Mouse (Mus musculus): Measurements from ENCODE around the gene Scyl3. TPM values are rescaled to one million over a fixed set of nuclear protein-coding genes. Genes with fewer than 3 reads are reported as not detected.

Scyl3 gene
- polyA plus RNA-seq, 1 experiment from 2014 or later = 14.7 TPM

DNA sequence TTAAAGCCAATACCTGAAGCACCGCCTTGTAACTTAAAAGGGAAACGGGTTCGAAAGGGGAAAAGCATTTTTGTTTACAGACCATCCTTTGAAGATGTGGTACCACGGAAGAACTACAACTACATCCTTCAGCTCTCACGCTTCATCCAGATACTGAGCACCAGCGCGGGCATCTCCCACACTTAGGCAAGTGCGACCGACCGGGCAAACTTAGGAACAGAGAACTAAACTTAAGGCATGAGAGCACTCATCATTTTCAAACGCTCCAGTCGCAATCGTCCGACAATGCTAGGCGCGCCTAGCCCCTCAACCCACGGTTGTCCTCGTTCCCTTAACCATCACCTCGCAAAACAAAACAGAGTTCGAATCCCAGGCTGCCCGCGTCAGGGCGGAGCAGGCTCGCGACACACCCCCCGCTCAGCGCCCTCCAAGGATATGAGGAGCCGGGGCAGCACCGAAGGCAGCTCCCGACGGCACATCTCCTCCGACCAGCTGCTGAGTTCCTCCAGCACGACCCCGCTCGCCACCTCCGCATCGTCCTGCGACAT lies 65.3 kb downstream of the Scyl3 start:
- H3K4me2 ChIP-seq (ENCODE audit: low read length) = peak overlapping the region; percentile 82
- peak overlapping the region; percentile 70 for H3K9ac ChIP-seq (ENCODE audit: low read depth, low read length)
- WGBS = under 1% methylated on average over 38 of the region's 38 CpGs
- H3K27me3 ChIP-seq (replicated peaks; ENCODE audit: control insufficient read depth, insufficient read depth, low read length) = no peaks in the 10 kb centered on the region
- H3K9me3 ChIP-seq (ENCODE audit: control insufficient read depth, low read length) = no peaks in the 10 kb centered on the region
- ATAC-seq = peak; percentile 84
- peak overlapping the region; percentile 75 for H3K4me3 ChIP-seq (ENCODE audit: low read length)
- no peaks in the 10 kb centered on the region for H3K36me3 ChIP-seq (ENCODE audit: control insufficient read depth, insufficient read depth, low read length)
- peaks cover 6% of the 10 kb centered on the region; the same call in 1 of the 2 replicates for H3K4me1 ChIP-seq (ENCODE audit: control insufficient read depth, insufficient read depth, low read depth, low read length)
- H3K27ac ChIP-seq (ENCODE audit: low read depth, low read length) = no peak overlapping the region

DNA sequence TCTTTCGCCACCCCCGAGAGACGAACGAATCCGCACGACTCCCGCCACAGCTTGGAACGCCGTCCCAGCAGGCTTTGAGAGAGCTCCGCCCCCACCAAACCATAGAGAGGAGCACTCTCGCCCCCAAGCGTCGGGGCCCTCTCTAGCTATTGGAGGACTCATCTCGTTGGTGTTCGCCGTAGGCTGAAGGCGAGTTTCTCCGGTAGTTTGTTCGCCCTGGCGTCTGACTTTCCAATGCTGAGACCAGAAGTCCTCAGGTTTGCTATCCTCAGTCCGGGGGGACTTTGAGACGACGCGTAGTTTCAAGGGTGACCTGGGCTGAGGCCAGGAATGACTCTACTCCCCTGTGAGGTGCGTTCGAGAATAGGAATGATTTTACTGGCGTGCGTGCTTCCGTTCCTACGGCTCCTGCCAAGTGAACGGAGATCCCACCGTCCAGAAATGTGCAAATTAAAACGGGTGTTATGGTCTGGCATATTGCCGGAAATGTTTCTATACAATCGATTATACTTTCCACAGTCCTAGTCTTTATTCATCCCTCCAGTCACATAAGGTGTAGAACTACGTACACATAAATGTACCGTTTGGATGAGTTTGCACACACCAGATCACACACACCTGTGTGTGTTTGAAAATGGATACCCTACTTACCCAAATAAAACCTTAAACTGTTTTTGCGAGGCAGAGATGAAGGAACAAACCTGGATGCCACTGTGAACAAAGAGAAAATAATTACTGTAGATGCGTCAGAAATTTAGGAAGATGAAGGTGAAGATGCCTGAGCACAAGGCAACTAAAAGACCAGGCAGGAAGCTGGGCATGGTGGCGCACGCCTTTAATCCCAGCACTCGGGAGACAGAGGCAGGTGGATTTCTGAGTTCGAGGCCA lies 66.1 kb downstream of the Scyl3 start, which contains the start of the genes BC055324 and Mettl18:
Gene BC055324, minus strand, starts transcription at position 76 of the 888 bp plus-strand sequence.
Gene Mettl18, plus strand, starts transcription at position 169 of the 888 bp plus-strand sequence.
- Histone ChIP-seq H3K36me3 (ENCODE audit: control insufficient read depth, insufficient read depth, low read length) (no peaks in the 10 kb centered on the region), H3K27ac (ENCODE audit: low read depth, low read length) (peak within 1 kb of the TSS; percentile 77), H3K4me1 (ENCODE audit: control insufficient read depth, insufficient read depth, low read depth, low read length) (peaks cover 6% of the 10 kb centered on the region; the same call in 1 of the 2 replicates), H3K9me3 (ENCODE audit: control insufficient read depth, low read length) (no peaks in the 10 kb centered on the region), H3K4me2 (ENCODE audit: low read length) (peak within 1 kb of the TSS; percentile 82), H3K4me3 (ENCODE audit: low read length) (peak within 1 kb of the TSS; percentile 75), H3K27me3 (replicated peaks; ENCODE audit: control insufficient read depth, insufficient read depth, low read length) (no peaks in the 10 kb centered on the region), H3K9ac (ENCODE audit: low read depth, low read length) (peak within 1 kb of the TSS; percentile 70)
- peak; percentile 99 for ATAC-seq
- WGBS = 3% methylated on average over 43 of the region's 43 CpGs

DNA sequence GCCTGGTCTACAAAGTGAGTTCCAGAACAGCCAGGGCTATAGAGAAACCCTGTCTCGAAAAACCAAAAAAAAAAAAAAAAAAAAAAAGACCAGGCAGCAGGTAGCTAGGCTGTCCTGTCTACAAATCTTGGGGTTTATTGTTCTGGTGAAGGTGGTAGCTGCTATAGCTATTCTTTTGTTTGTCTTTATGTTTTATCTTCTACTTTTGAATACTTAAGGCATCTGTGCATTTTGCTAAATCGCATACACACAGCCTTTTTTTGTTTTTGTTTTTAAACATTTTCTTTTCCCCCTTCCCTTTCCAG lies 66.7 kb downstream of the Scyl3 start:
- 84% methylated on average over 1 of the region's 2 CpGs for WGBS
- H3K9me3 ChIP-seq (ENCODE audit: control insufficient read depth, low read length) = no peaks in the 10 kb centered on the region
- peak overlapping the region; percentile 75 for H3K4me3 ChIP-seq (ENCODE audit: low read length)
- no peaks in the 10 kb centered on the region for H3K36me3 ChIP-seq (ENCODE audit: control insufficient read depth, insufficient read depth, low read length)
- H3K9ac ChIP-seq (ENCODE audit: low read depth, low read length) = peak overlapping the region; percentile 70; the same call in 1 of the 2 replicates
- no peak for ATAC-seq
- no peak overlapping the region; the same call in 1 of the 2 replicates for H3K27ac ChIP-seq (ENCODE audit: low read depth, low read length)
- peaks cover 6% of the 10 kb centered on the region; the same call in 1 of the 2 replicates for H3K4me1 ChIP-seq (ENCODE audit: control insufficient read depth, insufficient read depth, low read depth, low read length)
- no peaks in the 10 kb centered on the region for H3K27me3 ChIP-seq (replicated peaks; ENCODE audit: control insufficient read depth, insufficient read depth, low read length)
- H3K4me2 ChIP-seq (ENCODE audit: low read length) = peak overlapping the region; percentile 68

DNA sequence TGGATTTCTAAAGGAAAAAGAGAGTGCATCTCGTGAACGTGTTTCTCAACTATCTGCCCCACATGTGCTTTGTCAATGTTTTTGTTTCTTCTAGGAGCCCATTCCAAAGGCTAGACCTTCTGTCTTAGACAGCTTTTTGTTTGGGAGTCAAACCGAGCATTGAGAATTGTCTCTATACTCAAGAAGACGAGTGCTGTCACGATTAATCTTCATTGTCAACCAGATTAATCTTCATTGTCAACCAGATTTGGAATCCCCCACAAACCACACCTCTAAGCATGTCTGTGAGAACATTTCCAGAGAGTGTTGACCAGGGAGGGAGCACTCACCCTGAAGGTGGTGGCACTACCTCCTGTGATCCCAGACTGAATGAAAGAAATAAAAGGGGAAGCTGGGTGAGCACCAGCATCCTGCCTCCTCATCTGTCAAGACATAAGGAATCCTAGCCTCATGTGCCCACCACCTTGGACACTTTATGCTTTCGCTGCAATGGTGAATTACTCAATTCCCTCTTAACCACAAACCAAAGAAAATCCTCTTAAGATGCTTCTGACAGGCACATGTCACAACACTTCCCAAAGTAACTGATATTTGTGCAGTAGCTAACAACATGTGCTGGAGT lies 73.0 kb downstream of the Scyl3 start:
- H3K4me1 ChIP-seq (ENCODE audit: control insufficient read depth, insufficient read depth, low read depth, low read length) = no peaks in the 10 kb centered on the region
- no peaks in the 10 kb centered on the region for H3K36me3 ChIP-seq (ENCODE audit: control insufficient read depth, insufficient read depth, low read length)
- no peak overlapping the region for H3K27ac ChIP-seq (ENCODE audit: low read depth, low read length)
- 68% methylated on average over 6 of the region's 6 CpGs for WGBS
- no peaks in the 10 kb centered on the region for H3K27me3 ChIP-seq (replicated peaks; ENCODE audit: control insufficient read depth, insufficient read depth, low read length)
- H3K9ac ChIP-seq (ENCODE audit: low read depth, low read length) = no peak overlapping the region
- H3K4me3 ChIP-seq (ENCODE audit: low read length) = no peak overlapping the region
- no peak for ATAC-seq
- no peaks in the 10 kb centered on the region for H3K9me3 ChIP-seq (ENCODE audit: control insufficient read depth, low read length)
- H3K4me2 ChIP-seq (ENCODE audit: low read length) = no peak overlapping the region

DNA sequence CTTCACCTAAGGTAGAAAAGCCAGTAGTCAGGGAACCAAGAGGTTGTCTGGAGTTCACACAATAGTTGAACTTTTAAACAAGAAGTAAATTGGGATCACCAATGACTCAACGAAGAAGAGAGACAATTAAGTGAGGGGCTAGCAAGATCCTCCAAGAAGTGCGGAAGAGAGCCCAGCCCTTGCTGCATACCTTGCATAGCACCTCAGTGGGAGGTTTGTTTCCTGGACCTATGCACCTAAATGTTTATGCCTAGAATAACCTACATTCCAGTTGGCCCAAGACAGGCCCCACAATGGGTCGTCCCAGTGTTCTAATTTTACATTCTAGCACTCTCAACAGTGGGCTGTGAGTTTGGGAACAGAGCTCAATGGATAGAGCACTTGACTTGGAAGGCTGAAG lies 75.4 kb downstream of the Scyl3 start:
- no peak overlapping the region for H3K4me2 ChIP-seq (ENCODE audit: low read length)
- 81% methylated on average over 3 of the region's 3 CpGs for WGBS
- H3K36me3 ChIP-seq (ENCODE audit: control insufficient read depth, insufficient read depth, low read length) = no peaks in the 10 kb centered on the region

More for the DNA sequence above, 75.4 kb downstream of the Scyl3 start:
- no peak overlapping the region for H3K27ac ChIP-seq (ENCODE audit: low read depth, low read length)
- ATAC-seq = no peak
- no peaks in the 10 kb centered on the region for H3K9me3 ChIP-seq (ENCODE audit: control insufficient read depth, low read length)
- no peak overlapping the region for H3K9ac ChIP-seq (ENCODE audit: low read depth, low read length)
- H3K4me3 ChIP-seq (ENCODE audit: low read length) = no peak overlapping the region
- H3K4me1 ChIP-seq (ENCODE audit: control insufficient read depth, insufficient read depth, low read depth, low read length) = no peaks in the 10 kb centered on the region
- no peaks in the 10 kb centered on the region for H3K27me3 ChIP-seq (replicated peaks; ENCODE audit: control insufficient read depth, insufficient read depth, low read length)

Other genes starting within 250 kb of the Scyl3 start
- gene Mettl11b, start 203.9 kb upstream of the Scyl3 start, polyA plus RNA-seq (2015; fragmentation: Nextera tagmentation; extraction: Ambion mirVana) = 0.21 TPM in 1 of 2 replicates, not detected in the other
- gene Kifap3, start 149.5 kb upstream of the Scyl3 start, polyA plus RNA-seq (2015; fragmentation: Nextera tagmentation; extraction: Ambion mirVana) = 135 TPM in 2 replicates
- 3.7 and 5.1 TPM in 2 replicates for gene BC055324, start 65.7 kb downstream of the Scyl3 start, polyA plus RNA-seq (2015; fragmentation: Nextera tagmentation; extraction: Ambion mirVana)
- 7.6 and 7.8 TPM in 2 replicates for gene Mettl18, start 65.8 kb downstream of the Scyl3 start, polyA plus RNA-seq (2015; fragmentation: Nextera tagmentation; extraction: Ambion mirVana)
- gene Sele, start 119.1 kb downstream of the Scyl3 start, polyA plus RNA-seq (2015; fragmentation: Nextera tagmentation; extraction: Ambion mirVana) = not detected in 2 replicates
- 0.20 and 0.27 TPM in 2 replicates for gene Sell, start 132.9 kb downstream of the Scyl3 start, polyA plus RNA-seq (2015; fragmentation: Nextera tagmentation; extraction: Ambion mirVana)
- gene Selp, start 186.2 kb downstream of the Scyl3 start, polyA plus RNA-seq (2015; fragmentation: Nextera tagmentation; extraction: Ambion mirVana) = not detected in 2 replicates
- gene F5, start 222.7 kb downstream of the Scyl3 start, polyA plus RNA-seq (2015; fragmentation: Nextera tagmentation; extraction: Ambion mirVana) = 0.09 and 0.21 TPM in 2 replicates